Mouse (Mus musculus) liver, postnatal 0 days (tissue): ENCODE data around the gene Dpep1. TPM values are rescaled to one million over a fixed set of nuclear protein-coding genes. Genes with fewer than 3 reads are reported as not detected.
A peak's percentile ranks its signal among the peaks of the same experiment; 100 is the strongest.

Experiments used
- ATAC-seq: fragments of 200-750 bp; cut with Nextera tagmentation; 2 replicates; pipeline ENCODE4 v1.8.0; 2017; ENCODE audit warnings: mild to moderate bottlenecking, moderate library complexity
- DNase-seq: peaks from one replicate; pipeline ENCODE4 v3.0.0-alpha.2; 2016
- H3K27ac ChIP-seq: fragments of 300-500 bp; sonication (generic); 2 replicates; pipeline ENCODE4 v1.5.1; 2014; ENCODE audit warnings: antibody characterized with exemption, moderate library complexity, mild to moderate bottlenecking, low read depth
- H3K27me3 ChIP-seq: fragments of 300-500 bp; sonication (generic); 2 replicates; pipeline ENCODE4 v1.6.1; 2014; ENCODE audit warnings: low read length, control low read depth, mixed read lengths; ENCODE audit not compliant: insufficient read depth
- H3K36me3 ChIP-seq: fragments of 300-500 bp; sonication (generic); replicated peaks from 2 replicates; pipeline ENCODE4 v1.6.1; 2014; ENCODE audit warnings: mild to moderate bottlenecking, control low read depth, low read length, moderate library complexity, mixed read lengths; ENCODE audit not compliant: insufficient read depth
- H3K4me1 ChIP-seq: fragments of 300-500 bp; sonication (generic); 2 replicates; pipeline ENCODE4 v1.6.1; 2014; ENCODE audit warnings: antibody characterized with exemption, mild to moderate bottlenecking, control low read depth; ENCODE audit not compliant: insufficient read depth
- H3K4me2 ChIP-seq: fragments of 300-500 bp; sonication (generic); 2 replicates; pipeline ENCODE4 v1.6.1; 2014; ENCODE audit warnings: low read depth, mild to moderate bottlenecking, low read length, moderate library complexity, mixed read lengths
- H3K4me3 ChIP-seq: fragments of 300-500 bp; sonication (generic); 2 replicates; pipeline ENCODE4 v1.5.1; 2014; ENCODE audit warnings: low read depth, low read length
- H3K9ac ChIP-seq: fragments of 300-500 bp; sonication (generic); replicated peaks from 2 replicates; pipeline ENCODE4 v1.6.1; 2014; ENCODE audit warnings: mild to moderate bottlenecking, moderate library complexity
- H3K9me3 ChIP-seq: fragments of 300-500 bp; sonication (generic); 2 replicates; pipeline ENCODE4 v1.6.1; 2016; ENCODE audit warnings: mild to moderate bottlenecking, control low read depth, low read length, mixed read lengths
- CTCF ChIP-seq: sonication (generic); IDR thresholded peaks from 2 replicates; pipeline ENCODE4 v1.5.1; 2016; ENCODE audit warnings: antibody characterized with exemption, low read depth
- EP300 ChIP-seq: IDR thresholded peaks from 2 replicates; pipeline ENCODE4 v1.6.1; 2016; ENCODE audit warnings: antibody characterized with exemption, low read depth, mild to moderate bottlenecking
- WGBS: fragments of 180-500 bp; shearing (Covaris S2); extraction: QIAGEN DNeasy Blood & Tissue Kit; methylation state at CpG from one replicate; pipeline ENCODE4 v1.1.7; 2014; ENCODE audit not compliant: insufficient replicate concordance; 5-methylcytosine and 5-hydroxymethylcytosine counted together
- polyA plus RNA-seq: library from polyadenylated mRNA; unstranded; fragments of >200 nt; fragmentation: Nextera tagmentation; extraction: Ambion mirVana; gene quantifications from 2 replicates; pipeline ENCODE4 v1.2.1, GENCODE M21; 2015

Dpep1 gene
- polyA plus RNA-seq, 1 experiment from 2014 or later = 1.2 TPM

DNA sequence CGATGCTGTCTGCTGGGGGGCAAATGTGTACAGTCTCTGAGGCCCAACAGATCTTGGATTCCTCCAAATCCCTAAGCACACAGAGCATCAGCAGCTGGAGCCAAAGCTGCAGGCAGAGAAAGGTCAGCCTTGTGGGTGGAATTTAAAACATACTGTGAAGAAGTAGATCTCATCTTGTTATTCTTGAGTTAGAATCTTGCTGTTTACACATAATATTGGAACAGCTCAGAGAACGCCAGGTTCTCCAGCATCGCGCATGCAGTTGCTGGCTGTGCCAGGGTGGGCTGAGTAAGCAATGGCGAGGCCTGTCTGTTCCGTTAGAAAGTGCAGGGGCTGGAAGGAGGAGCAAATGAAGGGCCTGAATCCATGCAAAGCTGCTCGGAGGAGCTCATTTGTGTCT, 39.7 kb upstream of the Dpep1 start:
- DNase-seq (no peak), ATAC-seq (no peak)
- Histone ChIP-seq H3K4me1 (no peaks in the 10 kb centered on the region), H3K36me3 (no peaks in the 10 kb centered on the region), H3K4me2 (no peak overlapping the region), H3K4me3 (no peak overlapping the region), H3K27me3 (no peaks in the 10 kb centered on the region), H3K27ac (no peak overlapping the region), H3K9me3 (no peaks in the 10 kb centered on the region), H3K9ac (no peak overlapping the region)
- TF ChIP-seq EP300 (no peak), CTCF (no peak)
- 82% methylated on average over 7 of the region's 7 CpGs for WGBS

DNA sequence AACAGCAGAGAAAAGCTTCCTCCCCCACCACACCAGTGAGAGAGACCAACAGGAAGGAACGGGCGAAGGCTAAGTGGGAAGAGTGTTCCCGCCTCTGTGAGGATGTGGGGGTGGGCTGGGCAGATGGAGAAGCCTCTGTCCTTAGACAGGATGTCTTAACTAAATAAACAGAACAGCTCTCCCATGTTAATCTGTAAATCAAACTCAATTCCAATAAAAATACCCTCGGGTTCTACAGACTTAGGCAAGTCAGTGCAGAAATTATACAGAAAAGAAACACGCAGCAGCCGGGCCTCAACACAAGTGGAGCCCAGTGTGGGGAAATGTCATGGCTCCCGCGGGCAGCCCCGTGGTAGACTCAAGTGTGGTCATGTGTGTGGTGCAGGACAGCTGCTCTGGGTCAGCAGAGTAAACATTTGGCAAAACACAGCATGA, 35.3 kb upstream of the Dpep1 start:
- Histone ChIP-seq H3K9ac (no peak overlapping the region), H3K36me3 (no peaks in the 10 kb centered on the region), H3K27ac (no peak overlapping the region), H3K9me3 (no peaks in the 10 kb centered on the region), H3K27me3 (no peaks in the 10 kb centered on the region), H3K4me3 (no peak overlapping the region), H3K4me1 (0 out of 2 replicates have a peak, but pooled peaks cover 4% of the 10 kb centered on the region), H3K4me2 (no peak overlapping the region)
- DNase-seq (no peak), ATAC-seq (no peak)
- WGBS = 42% methylated on average over 9 of the region's 9 CpGs
- no peak for TF ChIP-seq EP300
- TF ChIP-seq CTCF = no peak

DNA sequence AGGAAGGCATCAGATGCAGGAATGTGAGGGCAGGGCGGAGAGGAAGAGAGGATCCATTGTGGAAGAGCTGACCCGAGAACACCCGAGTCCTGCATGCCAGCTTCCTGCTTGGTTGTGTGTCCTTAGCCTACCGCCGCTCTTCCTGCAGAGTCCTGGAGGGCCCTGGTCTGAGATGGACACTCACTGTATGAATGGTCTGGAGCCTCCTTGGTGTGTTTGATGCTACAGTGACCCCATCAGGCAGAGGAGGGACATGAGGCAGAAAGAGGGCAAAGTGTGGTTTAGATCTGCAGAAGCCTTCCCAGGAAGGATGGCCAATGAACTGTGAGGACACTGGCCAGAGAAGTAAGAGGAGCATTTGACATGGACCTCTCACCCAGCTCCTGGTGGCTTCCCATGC, 30.9 kb upstream of the Dpep1 start:
- Histone ChIP-seq H3K36me3 (no peaks in the 10 kb centered on the region), H3K4me3 (no peak overlapping the region), H3K9me3 (no peaks in the 10 kb centered on the region), H3K4me2 (no peak overlapping the region), H3K4me1 (peaks cover 13% of the 10 kb centered on the region; the same call in 1 of the 2 replicates), H3K9ac (no peak overlapping the region), H3K27me3 (no peaks in the 10 kb centered on the region), H3K27ac (no peak overlapping the region)
- no peak for ATAC-seq
- WGBS = 74% methylated on average over 5 of the region's 5 CpGs
- TF ChIP-seq CTCF (peak; percentile 70), EP300 (no peak)
- peak; percentile 15 for DNase-seq

DNA sequence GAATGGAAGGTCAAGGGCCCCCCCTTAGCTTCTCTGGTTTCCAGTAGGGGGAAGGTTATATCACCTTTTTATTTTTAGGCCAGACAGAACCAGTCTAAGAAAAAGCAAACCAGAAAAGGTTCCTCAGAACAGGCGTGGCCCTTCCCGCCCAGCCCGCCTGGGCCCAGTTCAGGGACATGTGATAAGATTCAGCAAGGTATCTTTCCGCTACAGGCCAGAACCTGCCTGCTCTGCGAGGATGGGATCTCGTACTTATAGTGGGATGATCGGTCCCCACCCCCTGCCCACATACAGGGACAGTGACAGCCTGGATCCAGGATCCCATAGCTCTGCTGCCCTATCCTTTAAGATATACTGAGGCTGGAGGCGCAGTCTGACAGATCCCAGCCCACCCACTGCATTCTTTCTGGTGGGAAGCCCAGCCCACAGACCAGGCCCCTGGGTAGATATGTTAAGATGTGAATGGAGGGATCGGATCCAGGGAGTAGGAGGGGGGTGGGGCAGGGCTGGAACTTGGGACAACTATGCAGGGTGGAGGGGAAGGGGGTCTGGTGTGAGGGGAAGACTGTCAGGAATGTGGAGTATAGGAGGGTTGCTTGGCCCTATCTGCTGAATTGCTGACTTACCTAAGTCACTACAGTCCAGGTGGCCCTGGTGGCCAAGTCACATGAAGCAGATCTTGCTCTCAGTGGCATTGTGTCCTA, 29.8 kb upstream of the Dpep1 start:
- Histone ChIP-seq H3K27ac (no peak overlapping the region), H3K4me2 (no peak overlapping the region), H3K9me3 (no peaks in the 10 kb centered on the region), H3K36me3 (no peaks in the 10 kb centered on the region), H3K4me1 (peaks cover 13% of the 10 kb centered on the region; the same call in 1 of the 2 replicates), H3K4me3 (no peak overlapping the region), H3K9ac (no peak overlapping the region), H3K27me3 (no peaks in the 10 kb centered on the region)
- ATAC-seq (peak; percentile 70), DNase-seq (no peak)
- 61% methylated on average over 9 of the region's 9 CpGs for WGBS
- TF ChIP-seq EP300 = peak; percentile 59; the same call in 1 of the 2 replicates
- no peak for TF ChIP-seq CTCF

DNA sequence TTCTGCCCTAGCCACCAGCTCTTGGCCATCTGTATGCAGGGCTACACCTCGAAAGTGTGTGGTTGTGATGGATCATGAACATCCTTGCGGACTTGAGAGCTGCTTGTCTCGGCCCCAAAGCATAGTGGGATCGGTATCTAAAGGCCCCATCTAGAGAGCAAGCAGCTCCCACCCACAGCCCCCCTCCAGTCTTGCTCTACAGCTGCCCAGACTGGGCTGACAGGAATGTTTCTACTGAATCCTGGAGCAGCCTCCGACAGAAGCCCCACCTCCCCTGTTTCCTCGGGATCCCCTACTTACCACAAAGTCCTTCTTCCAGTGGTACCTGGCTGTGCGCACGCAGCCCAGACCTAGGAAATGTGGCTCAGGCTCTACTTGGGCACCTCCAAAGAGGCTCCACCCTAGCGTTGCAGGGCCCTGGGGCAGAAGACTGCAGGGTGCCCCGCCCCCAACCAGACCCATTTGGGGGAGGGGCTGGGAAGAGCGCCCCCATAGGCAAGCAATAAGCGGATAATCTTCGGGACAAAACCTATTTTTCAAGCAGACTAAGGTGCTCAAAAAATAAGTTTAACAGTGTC, 28.1 kb upstream of the Dpep1 start, which contains the start of gene Sult5a1:
Gene Sult5a1 (minus strand): TSS at position 428 of the 578 bp plus-strand sequence.
- no peak for ATAC-seq

DNA sequence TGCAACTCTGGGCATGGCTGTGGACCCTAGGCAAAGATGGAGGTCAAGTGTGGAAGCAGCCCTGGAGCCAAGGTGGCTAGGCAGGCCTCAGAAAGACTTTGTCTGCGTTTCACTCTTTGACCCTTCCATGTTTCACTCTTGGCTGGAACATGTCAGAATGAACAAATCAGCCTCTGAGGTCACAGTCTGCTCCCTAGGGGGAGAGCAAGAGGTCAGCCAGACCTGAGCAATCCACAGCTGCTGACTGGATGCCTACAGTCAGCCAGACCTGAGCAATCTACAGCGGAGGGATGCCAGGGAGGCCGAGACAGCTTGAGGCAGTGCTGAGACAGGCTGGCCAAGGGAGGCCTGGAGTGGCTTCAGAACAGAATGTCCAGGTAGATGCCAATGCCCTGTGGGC, 4.7 kb upstream of the Dpep1 start:
- 58% methylated on average over 3 of the region's 3 CpGs for WGBS
- peak overlapping the region; percentile 77 for H3K27ac ChIP-seq

More for the DNA sequence above, 28.1 kb upstream of the Dpep1 start, which contains the start of gene Sult5a1:
- Histone ChIP-seq H3K9me3 (no peaks in the 10 kb centered on the region), H3K27ac (0 out of 2 replicates have a peak within 1 kb of the TSS, but pooled peaks have one; percentile 29), H3K36me3 (no peaks in the 10 kb centered on the region), H3K4me3 (no peak within 1 kb of the TSS), H3K4me1 (peaks cover 13% of the 10 kb centered on the region; the same call in 1 of the 2 replicates), H3K27me3 (no peaks in the 10 kb centered on the region), H3K9ac (0 out of 2 replicates have a peak within 1 kb of the TSS, but pooled peaks have one; percentile 2), H3K4me2 (0 out of 2 replicates have a peak within 1 kb of the TSS, but pooled peaks have one; percentile 32)
- DNase-seq = no peak
- TF ChIP-seq EP300 = no peak
- TF ChIP-seq CTCF = no peak
- 37% methylated on average over 13 of the region's 13 CpGs for WGBS

More for the DNA sequence above, 4.7 kb upstream of the Dpep1 start:
- ATAC-seq (peak; percentile 95), DNase-seq (peak; percentile 57)
- 0 out of 2 replicates have a peak, but pooled peaks cover 3% of the 10 kb centered on the region for H3K4me1 ChIP-seq
- peaks cover 6% of the 10 kb centered on the region; the same call in 1 of the 2 replicates for H3K9me3 ChIP-seq
- H3K4me2 ChIP-seq = no peak overlapping the region
- no peak overlapping the region for H3K4me3 ChIP-seq
- H3K36me3 ChIP-seq = no peaks in the 10 kb centered on the region
- H3K9ac ChIP-seq = no peak overlapping the region
- TF ChIP-seq CTCF (no peak), EP300 (no peak)
- no peaks in the 10 kb centered on the region for H3K27me3 ChIP-seq
